Mouse (Mus musculus): ENCODE measurements around the gene Tgtp2. TPM values are rescaled to one million over a fixed set of nuclear protein-coding genes. Genes with fewer than 3 reads are reported as not detected.
"Not testable (repeated sequence)": the region's sequence is repeated elsewhere in the genome, so short reads cannot be mapped to it uniquely, and the experiment has no call there.

The Tgtp2 gene
- polyA plus RNA-seq, 1 experiment from 2014 or later, result not detected

DNA sequence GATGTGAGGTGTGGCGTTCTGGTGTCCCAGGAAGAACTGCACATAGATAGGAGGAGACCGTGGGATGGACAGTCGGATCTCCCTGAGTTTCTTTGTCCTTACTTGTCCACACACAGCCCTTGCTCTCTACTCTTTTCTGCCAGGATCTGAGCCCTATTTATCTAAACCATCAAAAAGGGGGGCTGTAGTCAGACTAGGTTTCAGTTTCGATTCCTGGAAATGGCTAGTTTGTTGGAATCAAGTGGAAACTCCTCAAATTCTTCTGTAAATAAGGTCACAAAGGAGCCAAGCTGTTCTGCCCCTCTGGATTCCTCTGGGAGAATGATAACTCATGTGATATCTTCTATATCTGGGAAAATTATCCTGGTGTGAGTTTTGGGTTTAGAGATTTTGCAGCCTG lies 17.4 kb upstream of the Tgtp2 start:
- no peak for DNase-seq (ENCODE audit: low spot score)
- Histone ChIP-seq H3K9me3 (no peaks in the 10 kb centered on the region), H3K27me3 (ENCODE audit: insufficient read depth, poor library complexity, severe bottlenecking) (no peaks in the 10 kb centered on the region), H3K4me1 (no peaks in the 10 kb centered on the region), H3K36me3 (no peaks in the 10 kb centered on the region), H3K27ac (no peak overlapping the region), H3K4me3 (no peak overlapping the region)
- 82% methylated on average over 4 of the region's 4 CpGs for WGBS

DNA sequence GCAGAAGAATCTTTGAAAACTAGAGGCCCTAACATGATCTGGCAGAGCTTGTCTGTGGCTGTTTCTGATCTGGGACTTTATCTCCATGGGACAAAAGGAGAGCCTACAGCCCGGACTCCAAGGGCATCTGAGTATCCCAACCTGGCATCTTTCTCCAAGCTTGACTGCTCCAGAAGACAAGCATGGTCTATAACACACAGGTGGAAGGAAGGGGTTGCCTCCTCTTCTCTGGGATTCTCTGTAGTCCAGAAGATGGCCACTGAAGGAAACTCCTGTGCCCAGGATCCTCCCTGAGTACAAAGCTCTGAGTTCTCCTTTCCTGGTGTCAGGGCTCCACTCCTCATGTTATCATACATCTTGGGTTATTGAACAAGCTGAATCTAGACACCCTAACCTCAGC lies 16.6 kb upstream of the Tgtp2 start:
- Histone ChIP-seq H3K4me1 (no peaks in the 10 kb centered on the region), H3K4me3 (no peak overlapping the region), H3K27ac (no peak overlapping the region), H3K9me3 (no peaks in the 10 kb centered on the region), H3K27me3 (ENCODE audit: insufficient read depth, poor library complexity, severe bottlenecking) (no peaks in the 10 kb centered on the region), H3K36me3 (no peaks in the 10 kb centered on the region)
- DNase-seq (ENCODE audit: low spot score), result no peak
- 82% methylated on average over 1 of the region's 1 CpGs for WGBS

DNA sequence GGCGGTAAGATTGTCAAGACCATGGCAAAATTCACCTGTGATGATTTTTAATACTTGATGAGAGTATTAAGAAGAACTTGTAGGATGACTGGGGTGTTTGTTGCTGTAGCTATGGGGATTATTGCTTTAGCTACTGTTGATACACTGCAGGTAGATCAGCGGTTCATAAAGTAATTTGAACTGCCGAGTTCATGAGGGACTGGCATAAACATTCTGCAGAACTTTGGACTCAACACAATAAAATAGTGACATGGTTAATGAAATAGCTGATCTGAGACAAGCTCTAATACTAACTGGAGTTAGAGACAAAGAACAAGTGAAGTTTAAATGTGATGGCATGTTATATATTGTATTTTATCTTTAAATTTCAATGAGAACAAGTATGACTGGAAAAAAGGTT lies 14.7 kb upstream of the Tgtp2 start:
- 86% methylated on average over 3 of the region's 3 CpGs for WGBS
- Histone ChIP-seq H3K36me3 (no peaks in the 10 kb centered on the region), H3K4me1 (no peaks in the 10 kb centered on the region), H3K4me3 (no peak overlapping the region), H3K27me3 (ENCODE audit: insufficient read depth, poor library complexity, severe bottlenecking) (no peaks in the 10 kb centered on the region), H3K9me3 (no peaks in the 10 kb centered on the region), H3K27ac (no peak overlapping the region)
- DNase-seq (ENCODE audit: low spot score), result no peak

DNA sequence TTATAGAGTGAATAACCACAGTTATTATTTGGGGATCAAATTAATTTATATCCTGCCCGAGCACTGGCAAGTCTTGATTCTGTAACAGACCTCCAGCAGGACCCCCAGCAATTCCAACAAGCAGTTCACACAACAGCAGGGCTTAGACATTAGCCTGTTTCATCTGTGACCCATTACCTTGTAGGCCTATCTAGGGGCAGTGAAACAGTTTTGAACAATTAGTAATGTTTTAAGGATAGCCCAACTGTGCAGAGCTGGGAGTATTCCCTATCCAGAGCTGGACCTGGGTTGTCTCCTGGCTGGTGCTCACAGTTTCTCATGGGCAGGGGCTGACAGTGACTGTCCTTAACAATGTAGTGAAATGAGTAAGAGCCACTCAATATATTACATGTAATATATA lies 13.0 kb upstream of the Tgtp2 start:
- Histone ChIP-seq H3K27me3 (ENCODE audit: insufficient read depth, poor library complexity, severe bottlenecking) (no peaks in the 10 kb centered on the region), H3K4me1 (no peaks in the 10 kb centered on the region), H3K4me3 (no peak overlapping the region), H3K36me3 (no peaks in the 10 kb centered on the region), H3K9me3 (no peaks in the 10 kb centered on the region), H3K27ac (no peak overlapping the region)
- DNase-seq (ENCODE audit: low spot score), result no peak
- WGBS, result 75% methylated on average over 1 of the region's 1 CpGs

DNA sequence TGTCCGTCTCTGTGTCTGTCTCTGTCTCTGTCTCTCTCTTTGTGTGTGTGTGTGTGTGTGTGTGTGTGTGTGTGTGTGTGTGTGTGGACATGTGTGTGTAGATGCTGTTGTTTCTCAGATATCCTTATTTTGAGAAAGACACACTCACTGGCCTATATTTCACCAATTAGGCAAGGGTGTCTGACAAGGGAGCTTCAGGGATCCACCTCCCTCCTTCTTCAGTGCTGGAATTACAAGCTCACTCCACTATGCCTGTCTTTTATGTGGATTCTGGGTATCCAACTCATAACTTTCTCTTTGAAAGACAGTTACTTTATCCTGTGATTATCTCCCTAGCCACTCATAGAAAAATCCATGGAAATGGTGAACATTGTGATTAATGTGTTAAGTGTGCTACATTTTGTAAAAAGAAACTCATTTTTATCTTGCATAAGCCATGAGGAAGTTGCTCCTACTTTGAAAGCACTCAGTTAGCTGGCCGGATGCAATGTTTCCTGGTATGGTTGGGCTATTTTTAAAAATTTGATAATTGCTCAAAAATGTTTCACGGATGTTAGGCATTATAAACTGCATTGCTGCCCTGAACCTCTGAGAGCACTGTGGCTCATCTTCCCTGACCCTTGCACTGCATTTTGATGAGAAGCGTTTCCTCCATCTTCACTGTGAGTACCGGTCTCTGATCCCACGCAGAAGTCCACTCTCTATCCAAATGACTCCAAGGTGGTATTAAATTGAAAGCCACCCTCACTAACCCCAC lies 12.2 kb upstream of the Tgtp2 start, which contains the start of gene Ifi47:
TSS of gene Ifi47 (plus strand) at position 587 of the 757 bp plus-strand sequence.
- H3K4me1 ChIP-seq; H3K9me3 ChIP-seq; DNase-seq (ENCODE audit: low spot score); H3K27ac ChIP-seq; H3K27me3 ChIP-seq (ENCODE audit: insufficient read depth, poor library complexity, severe bottlenecking); H3K36me3 ChIP-seq; H3K4me3 ChIP-seq: not testable (repeated sequence)
- WGBS, result 72% methylated on average over 6 of the region's 6 CpGs

DNA sequence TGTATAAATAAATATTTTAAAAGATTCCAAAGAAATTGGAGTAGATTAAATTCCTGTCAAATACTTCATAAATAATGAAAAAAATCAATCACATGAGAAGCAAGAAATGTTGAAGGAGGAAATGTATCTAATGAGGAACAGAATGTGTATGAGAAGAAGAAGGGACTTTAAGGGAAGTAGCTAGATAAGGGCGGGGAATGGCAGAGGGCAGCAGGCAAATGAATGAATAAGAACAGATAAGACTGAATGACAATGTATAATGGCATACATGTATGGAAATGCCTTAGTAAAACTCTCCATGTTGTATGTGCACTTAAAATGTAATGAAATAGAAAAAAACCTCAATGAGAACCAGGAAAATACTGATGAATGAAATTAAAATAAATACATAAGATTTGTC lies 4.4 kb upstream of the Tgtp2 start:
- Histone ChIP-seq H3K4me1 (no peaks in the 10 kb centered on the region), H3K27ac (no peak overlapping the region), H3K27me3 (ENCODE audit: insufficient read depth, poor library complexity, severe bottlenecking) (no peaks in the 10 kb centered on the region), H3K4me3 (no peak overlapping the region), H3K36me3 (no peaks in the 10 kb centered on the region), H3K9me3 (no peaks in the 10 kb centered on the region)
- DNase-seq (ENCODE audit: low spot score), result no peak
- WGBS, result 67% methylated on average over 1 of the region's 1 CpGs

DNA sequence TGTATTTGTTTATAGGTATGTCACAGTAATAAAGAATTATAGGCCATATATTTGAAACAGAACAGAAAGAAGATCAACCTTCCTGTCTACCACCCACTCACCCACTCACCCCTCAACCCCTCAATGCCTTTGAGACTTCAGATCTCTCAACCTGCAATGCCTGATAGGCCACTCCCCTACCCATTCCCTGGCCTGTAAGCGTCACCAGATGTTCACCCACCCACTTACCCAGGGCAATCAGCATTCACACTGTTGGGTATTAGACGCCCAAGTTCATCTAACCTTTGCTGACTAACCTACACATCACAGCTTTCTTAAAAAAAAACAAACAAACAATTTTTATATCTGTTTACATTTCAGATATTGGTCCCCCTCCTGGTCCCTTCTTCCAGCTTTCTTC lies 2.1 kb downstream of the Tgtp2 start:
- not testable (repeated sequence) for H3K4me3 ChIP-seq; H3K36me3 ChIP-seq; H3K27ac ChIP-seq; H3K27me3 ChIP-seq (ENCODE audit: insufficient read depth, poor library complexity, severe bottlenecking); H3K9me3 ChIP-seq; DNase-seq (ENCODE audit: low spot score); H3K4me1 ChIP-seq
- WGBS, result 63% methylated on average over 2 of the region's 2 CpGs

DNA sequence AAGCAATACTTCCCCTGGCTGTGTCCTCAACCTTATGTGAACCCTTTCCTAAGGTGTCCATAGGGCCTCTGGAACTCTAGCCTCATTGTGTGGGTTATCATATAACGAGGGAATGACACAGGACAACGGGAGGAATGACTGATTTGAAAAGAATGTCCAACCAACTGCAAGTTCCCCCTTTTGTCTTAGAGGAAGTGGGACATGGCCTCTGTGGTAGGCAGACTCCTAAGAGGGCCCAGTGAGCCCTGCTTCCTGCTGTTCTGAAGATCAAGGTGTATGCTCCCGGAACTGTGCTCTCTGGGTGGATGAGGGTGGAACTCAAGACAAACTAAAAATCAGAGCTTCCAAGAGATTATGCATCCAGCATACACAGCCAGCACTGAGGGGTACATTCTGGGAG lies 3.9 kb downstream of the Tgtp2 start:
- H3K27ac ChIP-seq; H3K9me3 ChIP-seq; H3K4me1 ChIP-seq; DNase-seq (ENCODE audit: low spot score); H3K27me3 ChIP-seq (ENCODE audit: insufficient read depth, poor library complexity, severe bottlenecking); H3K36me3 ChIP-seq; H3K4me3 ChIP-seq: not testable (repeated sequence)
- 49% methylated on average over 2 of the region's 3 CpGs for WGBS

DNA sequence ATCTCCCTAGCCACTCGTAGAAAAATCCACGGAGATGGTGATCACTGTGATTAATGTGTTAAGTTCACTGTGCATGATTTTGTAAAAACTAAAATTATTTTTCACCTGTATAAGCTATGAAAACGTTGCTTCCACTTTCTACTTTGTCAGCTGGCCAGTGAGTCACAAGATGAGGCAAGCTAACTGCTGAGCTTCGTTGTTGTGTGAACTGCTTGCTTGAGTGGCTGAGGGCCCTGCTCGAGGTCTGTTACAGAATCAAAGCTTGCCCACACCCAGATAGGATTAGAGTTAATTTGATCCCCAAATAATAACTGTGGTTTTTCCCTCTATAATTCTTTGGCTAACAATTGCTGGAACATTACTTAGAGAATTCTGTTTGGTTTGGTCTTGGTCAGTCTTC lies 12.1 kb downstream of the Tgtp2 start:
- not testable (repeated sequence) for H3K27me3 ChIP-seq (ENCODE audit: insufficient read depth, poor library complexity, severe bottlenecking); H3K4me1 ChIP-seq; H3K9me3 ChIP-seq; DNase-seq (ENCODE audit: low spot score); H3K4me3 ChIP-seq; H3K27ac ChIP-seq; H3K36me3 ChIP-seq
- no CpG with 5 or more reads among the region's 5 CpGs for WGBS

DNA sequence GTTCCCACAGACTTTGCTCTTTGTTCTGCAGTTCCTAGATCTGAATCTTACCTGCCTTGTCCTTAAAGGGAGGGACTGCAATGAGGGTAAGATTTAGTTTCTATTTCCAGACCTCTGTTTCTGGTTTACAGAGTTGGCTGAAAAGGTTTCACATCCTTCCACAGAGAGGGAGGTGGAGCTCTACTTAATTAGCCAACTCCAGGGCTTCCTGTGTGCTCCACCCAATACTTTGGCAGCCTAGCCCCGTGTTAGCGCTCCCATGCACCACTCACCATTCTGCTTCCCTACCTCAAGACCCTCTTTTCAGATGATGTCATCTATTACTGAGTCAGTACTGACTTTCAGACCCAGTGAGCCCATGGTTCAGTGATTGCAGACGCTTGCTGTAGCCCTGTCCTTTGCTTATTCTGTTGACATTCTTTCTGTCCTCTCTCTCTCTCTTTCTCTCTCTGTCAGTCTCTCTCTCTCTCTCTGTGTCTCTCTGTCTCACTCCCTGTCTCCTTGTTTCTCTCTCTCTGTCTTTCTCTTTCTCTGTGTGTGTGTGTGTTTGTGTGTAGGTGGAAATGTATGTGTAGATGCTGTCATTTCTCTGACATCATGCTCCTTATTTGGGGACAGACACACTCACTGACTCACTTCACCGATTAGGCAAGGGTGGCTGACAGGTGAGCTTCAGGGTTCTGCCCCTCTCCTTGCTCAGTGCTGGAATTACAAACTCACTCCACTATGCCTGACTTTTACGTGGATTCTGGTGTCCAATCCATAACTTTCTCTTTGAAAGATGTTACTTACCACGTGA lies 12.7 kb downstream of the Tgtp2 start, which contains the start of gene 9930111J21Rik2:
TSS of gene 9930111J21Rik2 (minus strand) at position 150 of the 799 bp plus-strand sequence.
- H3K36me3 ChIP-seq; H3K4me3 ChIP-seq; H3K27ac ChIP-seq; H3K4me1 ChIP-seq; H3K9me3 ChIP-seq; DNase-seq (ENCODE audit: low spot score); H3K27me3 ChIP-seq (ENCODE audit: insufficient read depth, poor library complexity, severe bottlenecking): not testable (repeated sequence)
- 67% methylated on average over 1 of the region's 6 CpGs for WGBS

DNA sequence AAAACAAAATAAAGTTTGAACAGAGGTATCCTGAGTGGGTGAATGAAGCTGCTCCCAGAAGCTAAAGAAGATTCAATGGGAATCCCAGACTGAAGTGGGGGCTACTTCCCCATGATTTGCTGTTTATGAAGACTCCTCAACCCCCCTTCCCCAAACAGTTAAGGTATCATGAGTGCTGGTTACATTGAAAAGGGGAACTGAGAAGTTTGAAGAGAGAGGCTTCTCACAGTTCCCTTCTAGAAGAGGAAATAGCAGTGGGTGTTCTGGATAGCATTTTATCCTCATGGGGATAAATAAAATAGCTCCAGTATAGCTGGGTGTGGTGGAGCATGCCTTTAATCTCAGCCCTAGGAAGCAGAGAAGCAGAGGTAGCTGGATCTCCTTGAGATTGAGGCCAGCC lies 13.9 kb downstream of the Tgtp2 start:
- not testable (repeated sequence) for DNase-seq (ENCODE audit: low spot score); H3K4me3 ChIP-seq; H3K36me3 ChIP-seq

DNA sequence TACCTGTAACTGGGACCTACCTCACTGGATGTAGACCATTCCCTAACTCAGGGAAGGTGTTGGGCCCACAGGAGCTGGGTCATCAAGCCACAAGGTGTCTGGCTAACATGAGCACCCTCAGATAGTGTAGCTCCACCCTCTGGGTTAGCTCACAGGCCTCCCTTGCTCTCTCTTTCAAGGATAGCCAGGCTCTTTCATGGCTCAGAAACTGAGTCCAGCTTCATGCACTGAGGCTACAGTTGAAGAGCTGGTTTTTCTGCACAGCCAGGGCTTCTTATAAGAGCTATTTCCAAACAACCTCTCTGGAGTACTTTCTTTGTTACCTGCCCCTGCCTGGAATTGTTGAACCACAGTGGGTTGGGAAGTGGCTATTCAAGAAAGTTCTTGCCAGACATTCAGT lies 51.9 kb downstream of the Tgtp2 start:
- not testable (repeated sequence) for H3K9me3 ChIP-seq; H3K4me3 ChIP-seq; H3K4me1 ChIP-seq; H3K36me3 ChIP-seq; H3K27me3 ChIP-seq (ENCODE audit: insufficient read depth, poor library complexity, severe bottlenecking); DNase-seq (ENCODE audit: low spot score); H3K27ac ChIP-seq

More for the DNA sequence above, 13.9 kb downstream of the Tgtp2 start:
- H3K9me3 ChIP-seq; H3K4me1 ChIP-seq; H3K27ac ChIP-seq; H3K27me3 ChIP-seq (ENCODE audit: insufficient read depth, poor library complexity, severe bottlenecking): not testable (repeated sequence)

All from heart, embryonic 10.5 days (tissue).